Mouse (Mus musculus) hindbrain, embryonic 11.5 days (tissue): ENCODE results near the gene Capn2. TPM values are rescaled to one million over a fixed set of nuclear protein-coding genes. Genes with fewer than 3 reads are reported as not detected.
A peak's percentile ranks its signal among the peaks of the same experiment; 100 is the strongest.

Experiments
- ATAC-seq: fragments of 200-750 bp; cut with Nextera tagmentation; 2 replicates; pipeline ENCODE4 v1.8.0; 2017; ENCODE audit warnings: mild to moderate bottlenecking, moderate TSS enrichment, moderate library complexity; ENCODE audit not compliant: low FRiP score
- DNase-seq: peaks from one replicate; pipeline ENCODE4 v3.0.0-alpha.2; 2015; ENCODE audit warnings: low spot score
- H3K27ac ChIP-seq: fragments of 300-500 bp; sonication (generic); 2 replicates; pipeline ENCODE4 v1.5.1; 2014; ENCODE audit warnings: mild to moderate bottlenecking, low read depth, low read length
- H3K27me3 ChIP-seq: fragments of 300-500 bp; sonication (generic); 2 replicates; pipeline ENCODE4 v1.6.1; 2014; ENCODE audit warnings: mild to moderate bottlenecking, low read length, moderate library complexity, mixed read lengths; ENCODE audit not compliant: control insufficient read depth, insufficient read depth
- H3K36me3 ChIP-seq: fragments of 300-500 bp; sonication (generic); 2 replicates; pipeline ENCODE4 v1.6.1; 2014; ENCODE audit warnings: mild to moderate bottlenecking, low read length, moderate library complexity, mixed read lengths; ENCODE audit not compliant: control insufficient read depth, insufficient read depth
- H3K4me1 ChIP-seq: fragments of 300-500 bp; sonication (generic); replicated peaks from 2 replicates; pipeline ENCODE4 v1.6.1; 2014; ENCODE audit warnings: low read length, mixed read lengths; ENCODE audit not compliant: control insufficient read depth, insufficient read depth
- H3K4me2 ChIP-seq: fragments of 300-500 bp; sonication (generic); replicated peaks from 2 replicates; pipeline ENCODE4 v1.6.1; 2014; ENCODE audit warnings: mild to moderate bottlenecking, low read depth, low read length
- H3K4me3 ChIP-seq: fragments of 300-500 bp; sonication (generic); 2 replicates; pipeline ENCODE4 v1.5.1; 2014; ENCODE audit warnings: low read depth, low read length
- H3K9ac ChIP-seq: fragments of 300-500 bp; sonication (generic); 2 replicates; pipeline ENCODE4 v1.6.1; 2014; ENCODE audit warnings: low read depth, low read length
- H3K9me3 ChIP-seq: fragments of 300-500 bp; sonication (generic); 2 replicates; pipeline ENCODE4 v1.6.1; 2016; ENCODE audit warnings: low read length; ENCODE audit not compliant: control insufficient read depth
- WGBS: fragments of 180-500 bp; shearing (Covaris S2); extraction: QIAGEN DNeasy Blood & Tissue Kit; methylation state at CpG from one replicate; pipeline ENCODE4 v1.1.7; 2014; 5-methylcytosine and 5-hydroxymethylcytosine counted together
- polyA plus RNA-seq: library from polyadenylated mRNA; unstranded; fragments of >200 nt; fragmentation: Nextera tagmentation; extraction: Ambion mirVana; gene quantifications from 2 replicates; pipeline ENCODE4 v1.2.1, GENCODE M21; 2014

Capn2 gene
- polyA plus RNA-seq, 1 experiment from 2014 or later: 69.5 TPM

DNA sequence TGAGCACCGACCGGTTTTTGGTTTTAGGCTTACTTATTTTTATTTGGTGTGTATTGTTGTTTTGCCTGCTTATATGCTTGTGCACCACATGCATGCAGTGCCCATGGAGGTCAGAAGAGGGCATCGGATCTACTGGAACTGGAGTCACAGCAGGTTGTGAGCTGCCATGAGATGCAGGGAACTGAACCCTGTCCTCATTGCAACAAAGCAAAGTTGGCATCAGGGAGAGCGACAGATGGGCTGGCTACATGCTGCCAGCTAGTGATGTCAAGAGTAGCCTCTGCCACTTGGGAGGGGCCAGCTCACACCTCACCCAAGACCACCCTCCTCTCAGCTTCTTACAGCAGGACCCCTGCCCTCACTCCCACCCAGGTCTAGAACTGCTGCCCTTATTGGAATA is 51.4 kb downstream of the Capn2 start:
- no peak for DNase-seq
- no peaks in the 10 kb centered on the region for H3K9me3 ChIP-seq
- no peaks in the 10 kb centered on the region for H3K27me3 ChIP-seq
- WGBS: 85% methylated on average over 4 of the region's 4 CpGs
- H3K9ac ChIP-seq: no peak overlapping the region
- ATAC-seq: 0 out of 2 replicates have a peak, but pooled peaks have one; percentile 19
- no peak overlapping the region for H3K4me3 ChIP-seq
- H3K36me3 ChIP-seq: 0 out of 2 replicates have a peak, but pooled peaks cover 5% of the 10 kb centered on the region
- H3K27ac ChIP-seq: no peak overlapping the region
- no peak overlapping the region for H3K4me2 ChIP-seq
- H3K4me1 ChIP-seq: no peaks in the 10 kb centered on the region

DNA sequence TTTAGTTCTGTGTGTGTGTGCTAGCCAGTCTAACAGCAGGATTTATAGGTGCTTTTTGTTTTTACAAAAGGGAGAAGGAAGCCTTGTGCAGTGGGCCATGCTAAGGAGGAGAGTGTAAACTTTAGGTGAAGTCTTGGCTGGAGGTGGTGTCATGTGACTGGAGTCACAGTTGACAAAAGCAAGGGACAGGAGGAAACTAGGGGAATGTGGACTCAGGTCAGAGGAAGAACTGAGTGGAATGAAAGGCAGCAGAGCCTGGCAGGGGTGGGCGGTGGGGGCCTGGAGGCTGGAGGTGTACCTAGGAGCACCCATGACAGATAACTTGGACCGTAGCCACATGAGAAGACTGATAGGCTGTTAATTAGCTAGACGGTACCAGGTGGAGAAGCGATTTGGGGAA is 52.1 kb downstream of the Capn2 start:
- WGBS: 85% methylated on average over 4 of the region's 4 CpGs
- 0 out of 2 replicates have a peak overlapping the region, but pooled peaks have one; percentile 47 for H3K27ac ChIP-seq
- no peak overlapping the region for H3K4me3 ChIP-seq
- no peaks in the 10 kb centered on the region for H3K27me3 ChIP-seq
- no peak overlapping the region for H3K4me2 ChIP-seq
- ATAC-seq: no peak
- H3K9me3 ChIP-seq: no peaks in the 10 kb centered on the region
- no peak for DNase-seq
- no peak overlapping the region for H3K9ac ChIP-seq
- 0 out of 2 replicates have a peak, but pooled peaks cover 5% of the 10 kb centered on the region for H3K36me3 ChIP-seq
- H3K4me1 ChIP-seq: no peaks in the 10 kb centered on the region

DNA sequence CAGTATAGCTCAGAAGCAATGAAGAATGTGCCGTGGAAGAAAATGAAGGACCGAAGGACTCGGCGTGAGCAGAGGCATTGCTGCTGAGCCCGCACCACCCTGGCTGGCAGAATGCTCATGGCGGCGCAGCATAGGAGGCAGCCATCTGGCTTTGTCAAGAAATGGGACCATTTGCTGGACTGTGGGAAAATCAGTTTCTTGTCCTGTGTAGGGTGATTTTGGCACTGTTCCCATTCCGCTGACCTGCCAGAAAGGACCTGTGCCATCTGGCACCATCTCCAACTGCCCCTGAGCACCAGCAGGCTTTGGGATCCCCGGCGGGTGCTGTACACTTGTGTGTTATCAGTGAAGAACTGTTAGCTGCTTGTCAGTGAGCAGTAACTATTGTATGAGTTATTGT is 55.6 kb downstream of the Capn2 start:
- no peak overlapping the region for H3K4me3 ChIP-seq
- WGBS: 93% methylated on average over 10 of the region's 10 CpGs

DNA sequence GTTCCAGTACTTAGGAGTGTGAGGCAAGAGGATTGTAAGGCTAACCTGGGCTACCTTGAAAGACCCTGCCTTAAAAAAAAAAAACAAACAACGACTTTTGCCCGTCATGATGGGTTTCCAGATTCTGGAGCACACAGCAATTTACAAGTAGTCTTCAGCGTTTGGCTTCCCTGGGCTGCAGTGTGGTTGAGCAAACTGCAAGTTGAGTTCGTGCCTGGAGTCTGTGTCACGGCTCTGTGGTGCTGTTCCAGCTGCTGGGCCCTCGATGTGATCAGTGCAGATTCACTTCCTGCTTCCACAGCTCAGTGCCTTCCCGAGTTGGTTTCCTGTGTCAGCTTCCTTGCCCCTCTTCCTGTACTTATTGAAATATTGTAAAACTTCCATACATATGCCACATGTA is 56.1 kb downstream of the Capn2 start:
- 59% methylated on average over 7 of the region's 7 CpGs for WGBS
- Histone ChIP-seq H3K4me1 (no peaks in the 10 kb centered on the region), H3K27ac (no peak overlapping the region), H3K27me3 (no peaks in the 10 kb centered on the region), H3K9me3 (no peaks in the 10 kb centered on the region), H3K4me2 (no peak overlapping the region), H3K4me3 (no peak overlapping the region), H3K9ac (no peak overlapping the region), H3K36me3 (no peaks in the 10 kb centered on the region)
- ATAC-seq (no peak), DNase-seq (no peak)

More for the DNA sequence above, 55.6 kb downstream of the Capn2 start:
- Histone ChIP-seq H3K36me3 (no peaks in the 10 kb centered on the region), H3K4me1 (no peaks in the 10 kb centered on the region), H3K9ac (no peak overlapping the region), H3K4me2 (no peak overlapping the region), H3K27ac (no peak overlapping the region), H3K9me3 (no peaks in the 10 kb centered on the region), H3K27me3 (no peaks in the 10 kb centered on the region)
- DNase-seq: no peak
- ATAC-seq: no peak

DNA sequence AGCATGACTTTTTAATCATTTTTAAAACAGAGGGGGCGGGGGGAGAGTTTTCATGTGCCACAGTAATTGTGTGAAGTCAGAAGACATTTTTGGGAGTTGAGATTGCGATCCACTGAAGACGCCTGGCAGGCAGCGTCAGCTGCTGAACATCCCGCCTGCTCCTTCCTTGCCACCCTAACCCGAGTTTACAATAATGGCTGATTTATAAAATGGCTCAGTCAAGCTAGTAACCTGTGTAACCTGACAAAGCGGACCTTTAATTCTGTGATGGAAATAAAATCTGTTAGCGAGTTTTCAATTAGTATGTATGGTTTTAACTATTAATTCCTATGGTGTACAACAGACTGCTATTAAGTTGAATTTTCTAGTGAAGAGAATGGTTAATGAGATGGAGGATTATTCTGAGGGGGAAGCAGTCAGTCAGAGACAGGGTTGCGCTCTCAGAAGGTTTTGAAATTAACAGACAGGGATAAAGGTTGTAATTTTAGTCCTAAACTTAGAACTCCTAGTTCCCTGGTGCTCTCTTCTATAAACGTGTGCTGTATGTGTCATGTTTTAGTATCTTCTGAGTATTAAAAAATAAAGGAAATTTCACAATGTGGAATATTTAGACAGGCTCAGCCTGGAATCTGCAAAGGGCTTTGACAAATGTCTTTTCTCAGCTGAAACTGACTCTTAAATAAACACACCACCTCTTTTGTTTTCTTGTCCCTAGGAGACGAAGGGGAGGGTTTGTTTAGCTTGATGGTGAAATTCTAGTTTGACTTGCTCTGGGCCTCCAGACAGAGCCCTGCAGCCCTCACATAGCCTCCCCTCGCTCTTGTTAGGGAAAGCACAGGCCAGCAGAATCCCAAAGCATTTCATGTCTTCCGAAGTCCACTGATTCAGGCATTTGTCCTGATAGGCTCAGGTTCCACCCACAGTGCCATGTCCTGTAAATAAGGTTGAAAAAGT is 56.8 kb downstream of the Capn2 start:
- no peak overlapping the region for H3K4me3 ChIP-seq
- ATAC-seq: no peak
- no peaks in the 10 kb centered on the region for H3K27me3 ChIP-seq
- no peak for DNase-seq
- no peak overlapping the region for H3K27ac ChIP-seq
- H3K9ac ChIP-seq: no peak overlapping the region
- H3K4me1 ChIP-seq: no peaks in the 10 kb centered on the region
- H3K36me3 ChIP-seq: no peaks in the 10 kb centered on the region
- 77% methylated on average over 13 of the region's 13 CpGs for WGBS
- H3K4me2 ChIP-seq: no peak overlapping the region
- no peaks in the 10 kb centered on the region for H3K9me3 ChIP-seq

DNA sequence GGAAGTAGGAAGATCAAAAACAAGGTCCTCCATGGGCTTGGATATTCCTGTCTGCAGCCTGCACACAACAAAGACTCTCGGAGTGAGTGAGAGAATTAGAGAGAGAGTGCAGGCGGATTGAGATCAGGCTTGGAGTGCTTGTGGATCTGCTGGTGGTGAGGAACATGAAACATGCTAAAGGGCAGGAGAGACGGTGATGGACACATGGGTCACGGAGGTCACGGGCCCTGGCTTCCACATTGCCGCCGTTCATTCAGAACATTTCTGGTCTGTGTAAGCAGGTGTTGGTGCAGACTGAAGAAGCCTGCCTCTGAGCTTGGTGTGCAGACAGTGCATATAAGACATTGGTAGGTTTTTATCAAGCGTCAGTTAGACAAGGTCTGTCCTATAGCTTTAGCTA is 58.0 kb downstream of the Capn2 start:
- H3K36me3 ChIP-seq: no peaks in the 10 kb centered on the region
- H3K4me1 ChIP-seq: no peaks in the 10 kb centered on the region
- no peak overlapping the region for H3K4me2 ChIP-seq
- H3K9ac ChIP-seq: no peak overlapping the region
- 72% methylated on average over 8 of the region's 8 CpGs for WGBS
- H3K4me3 ChIP-seq: no peak overlapping the region
- H3K9me3 ChIP-seq: no peaks in the 10 kb centered on the region
- H3K27me3 ChIP-seq: no peaks in the 10 kb centered on the region
- no peak for DNase-seq
- ATAC-seq: no peak
- H3K27ac ChIP-seq: no peak overlapping the region

DNA sequence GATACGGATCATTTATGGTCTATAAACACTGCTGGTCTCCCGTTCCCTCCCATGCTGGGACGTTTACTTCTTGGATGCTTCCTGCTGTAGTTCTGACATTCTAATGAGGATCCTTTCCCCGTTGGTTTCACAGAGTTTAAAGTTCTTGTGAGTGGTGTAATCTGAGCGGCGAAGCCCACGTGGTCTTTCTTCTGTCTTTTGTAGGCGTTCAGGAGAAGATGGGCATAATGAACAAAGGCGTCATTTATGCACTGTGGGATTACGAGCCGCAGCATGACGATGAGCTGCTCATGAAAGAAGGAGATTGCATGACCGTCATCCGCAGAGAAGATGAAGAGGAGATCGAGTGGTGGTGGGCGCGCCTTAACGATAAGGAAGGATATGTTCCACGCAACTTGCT is 58.9 kb downstream of the Capn2 start:
- Histone ChIP-seq H3K27ac (no peak overlapping the region), H3K9me3 (no peaks in the 10 kb centered on the region), H3K36me3 (no peaks in the 10 kb centered on the region), H3K4me3 (no peak overlapping the region), H3K4me2 (no peak overlapping the region), H3K27me3 (no peaks in the 10 kb centered on the region), H3K4me1 (no peaks in the 10 kb centered on the region), H3K9ac (no peak overlapping the region)
- WGBS: 80% methylated on average over 19 of the region's 19 CpGs
- no peak for DNase-seq
- no peak for ATAC-seq

DNA sequence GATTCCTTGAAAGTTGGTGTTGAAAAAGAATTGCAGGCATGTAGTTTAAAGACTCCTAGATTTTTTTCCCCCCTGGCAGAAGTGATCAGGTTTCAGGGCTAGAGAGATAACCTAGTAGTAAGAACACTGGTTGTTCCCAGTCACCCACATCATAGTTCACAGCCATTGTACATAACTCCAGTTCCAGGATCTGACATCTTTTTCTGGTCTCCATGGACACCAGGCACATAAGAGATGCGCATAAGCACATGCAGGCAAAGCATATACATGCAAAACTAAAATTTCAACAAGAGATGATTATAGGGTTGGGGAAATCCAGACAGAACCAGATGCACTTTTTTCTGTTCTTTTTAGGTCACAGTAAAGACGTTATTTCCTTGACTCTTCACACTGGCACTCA is 62.3 kb downstream of the Capn2 start:
- Histone ChIP-seq H3K4me1 (no peaks in the 10 kb centered on the region), H3K36me3 (no peaks in the 10 kb centered on the region), H3K9ac (no peak overlapping the region), H3K9me3 (no peaks in the 10 kb centered on the region), H3K4me3 (no peak overlapping the region), H3K4me2 (no peak overlapping the region), H3K27me3 (no peaks in the 10 kb centered on the region), H3K27ac (no peak overlapping the region)
- ATAC-seq: no peak
- WGBS: 92% methylated on average over 2 of the region's 2 CpGs
- DNase-seq: no peak

DNA sequence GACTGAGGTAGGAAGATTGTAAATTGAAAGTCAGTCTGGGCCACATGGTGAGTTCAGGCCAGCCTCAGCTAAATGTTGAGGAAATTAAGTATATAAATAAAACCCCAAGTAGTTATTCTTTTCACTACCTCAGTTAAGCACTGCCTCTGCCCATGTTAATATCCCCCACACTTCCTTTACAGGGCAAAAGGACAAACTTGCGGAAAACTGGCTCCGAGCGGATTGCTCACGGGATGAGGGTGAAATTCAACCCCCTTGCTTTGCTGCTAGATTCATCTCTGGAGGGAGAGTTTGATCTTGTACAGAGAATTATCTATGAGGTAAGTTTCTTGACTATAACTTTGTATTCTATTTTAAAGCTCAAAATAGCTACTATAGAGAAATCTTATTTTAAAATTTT is 64.9 kb downstream of the Capn2 start:
- ATAC-seq (no peak), DNase-seq (no peak)
- Histone ChIP-seq H3K27ac (no peak overlapping the region), H3K9ac (no peak overlapping the region), H3K4me3 (no peak overlapping the region), H3K9me3 (no peaks in the 10 kb centered on the region), H3K4me1 (no peaks in the 10 kb centered on the region), H3K36me3 (peaks cover 4% of the 10 kb centered on the region; the same call in 1 of the 2 replicates), H3K27me3 (no peaks in the 10 kb centered on the region), H3K4me2 (no peak overlapping the region)
- WGBS: 86% methylated on average over 4 of the region's 4 CpGs
